Mouse (Mus musculus) E14TG2a.4 (cell line): ENCODE data around the gene Gm20388.

Experiments used
- CTCF ChIP-seq: conservative IDR thresholded peaks from 2 replicates; pipeline ENCODE4 v1.5.1; 2014; ENCODE audit warnings: low read length
- POU5F1 ChIP-seq: IDR thresholded peaks from 2 replicates; pipeline ENCODE4 v1.6.1; 2014; ENCODE audit warnings: low read length, borderline replicate concordance

DNA sequence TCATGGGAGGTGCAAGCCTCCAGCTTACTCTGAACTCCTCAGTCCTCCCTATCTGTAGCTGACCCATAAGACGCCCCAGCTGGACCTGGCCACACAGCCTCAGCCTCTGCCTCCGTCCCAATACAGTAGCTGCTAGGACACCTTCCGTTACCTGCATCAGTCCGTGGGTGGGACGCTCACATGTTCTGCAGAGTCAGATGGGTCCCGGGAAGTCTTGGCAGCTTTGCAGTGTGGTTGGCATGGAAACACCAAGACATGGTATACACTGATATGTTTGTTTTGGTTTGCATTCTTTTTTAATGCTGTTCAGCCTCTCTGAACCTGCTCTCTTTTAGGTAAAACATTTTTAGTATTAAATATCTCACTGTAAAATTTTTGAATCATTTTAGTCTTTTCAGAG, 3925.7 kb downstream of the Gm20388 start:
- TF ChIP-seq CTCF = no peak
- TF ChIP-seq POU5F1 = no peak
